Mouse (Mus musculus): ENCODE results near the gene Tns1.

DNA sequence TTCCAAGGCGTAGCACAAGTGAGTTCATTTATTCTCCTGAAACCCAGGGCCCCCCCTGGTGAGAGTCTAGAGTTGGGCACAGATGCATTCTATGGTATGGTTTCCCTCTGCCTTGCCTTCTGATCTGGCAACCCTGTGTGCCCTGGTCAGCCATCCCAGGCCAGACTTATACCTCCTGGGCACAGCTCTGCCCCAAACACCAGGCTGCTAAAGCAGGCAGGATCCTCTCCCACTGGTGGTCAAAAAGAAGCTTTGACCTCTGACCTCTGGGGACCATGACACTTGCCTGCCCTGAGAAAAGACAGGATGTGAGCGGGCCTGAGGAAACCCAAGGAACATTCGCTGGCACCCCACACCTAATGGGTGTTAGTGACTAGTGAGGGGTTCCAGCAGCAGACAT lies 114.8 kb downstream of the Tns1 start:
- TF ChIP-seq EP300 (IDR thresholded peaks at IDR 0.05), result no peak
- TF ChIP-seq CTCF (IDR thresholded peaks at IDR 0.05), result no peak

All from lung, postnatal 0 days (tissue).